Mouse (Mus musculus) 416B (cell line): Measurements from ENCODE around the gene Gm20388.

Experiments
- DNase-seq: peaks from one replicate; pipeline ENCODE4 v3.0.0; 2011; ENCODE audit warnings: low read depth

Gm20388 gene

GRCm38 (mm10) chr8:120369956-120370355 lies 459.3 kb downstream of the Gm20388 start:
- DNase-seq, result peak; percentile 100

- DNase-seq, result peak; percentile 95
Observed at GRCm38 (mm10) chr8:120370461-120370860, 459.8 kb downstream of the Gm20388 start.

- DNase-seq, result peak; percentile 62
Observed at GRCm38 (mm10) chr8:120371146-120371545, 460.5 kb downstream of the Gm20388 start.

- DNase-seq, result peak; percentile 99
Observed at GRCm38 (mm10) chr8:120371725-120372457, 461.2 kb downstream of the Gm20388 start.

GRCm38 (mm10) chr8:120372684-120373083 lies 462.0 kb downstream of the Gm20388 start:
- no peak for DNase-seq

GRCm38 (mm10) chr8:120373621-120374020 lies 463.0 kb downstream of the Gm20388 start:
- DNase-seq, result no peak

GRCm38 (mm10) chr8:120374070-120374469 lies 463.4 kb downstream of the Gm20388 start:
- DNase-seq, result no peak

GRCm38 (mm10) chr8:120374514-120374913 lies 463.9 kb downstream of the Gm20388 start:
- no peak for DNase-seq

- DNase-seq, result peak; percentile 84
Observed at GRCm38 (mm10) chr8:120375170-120375569, 464.5 kb downstream of the Gm20388 start.

GRCm38 (mm10) chr8:120376215-120376614 lies 465.6 kb downstream of the Gm20388 start:
- no peak for DNase-seq

- DNase-seq, result no peak
Observed at GRCm38 (mm10) chr8:120376847-120377802, 466.5 kb downstream of the Gm20388 start.

- peak; percentile 91 for DNase-seq
Observed at GRCm38 (mm10) chr8:120377803-120378189, 467.2 kb downstream of the Gm20388 start.

- no peak for DNase-seq
Observed at GRCm38 (mm10) chr8:120378306-120378705, 467.7 kb downstream of the Gm20388 start.

GRCm38 (mm10) chr8:120379015-120379414 lies 468.4 kb downstream of the Gm20388 start:
- no peak for DNase-seq

- DNase-seq, result no peak
Observed at GRCm38 (mm10) chr8:120381865-120382264, 471.2 kb downstream of the Gm20388 start.

GRCm38 (mm10) chr8:120382436-120383203 lies 472.0 kb downstream of the Gm20388 start:
- DNase-seq, result peak; percentile 65

GRCm38 (mm10) chr8:120383204-120383560 lies 472.5 kb downstream of the Gm20388 start:
- no peak for DNase-seq

GRCm38 (mm10) chr8:120383713-120384112 lies 473.1 kb downstream of the Gm20388 start:
- DNase-seq, result no peak

GRCm38 (mm10) chr8:120384745-120385144 lies 474.1 kb downstream of the Gm20388 start:
- no peak for DNase-seq

GRCm38 (mm10) chr8:120388246-120388645 lies 477.6 kb downstream of the Gm20388 start:
- no peak for DNase-seq

- DNase-seq, result no peak
Observed at GRCm38 (mm10) chr8:120390598-120390997, 480.0 kb downstream of the Gm20388 start.

- DNase-seq, result no peak
Observed at GRCm38 (mm10) chr8:120391856-120392255, 481.2 kb downstream of the Gm20388 start.
